Mouse (Mus musculus) heart, postnatal 0 days (tissue): Measurements from ENCODE around the gene Mael. TPM values are rescaled to one million over a fixed set of nuclear protein-coding genes. Genes with fewer than 3 reads are reported as not detected.

Experiments
- ATAC-seq: fragments of 200-750 bp; cut with Nextera tagmentation; 2 replicates; pipeline ENCODE4 v1.8.0; 2017; ENCODE audit warnings: low read depth, moderate number of reproducible peaks, moderate library complexity; ENCODE audit not compliant: insufficient read depth
- DNase-seq: peaks from one replicate; pipeline ENCODE4 v3.0.0-alpha.2; 2016; ENCODE audit warnings: low spot score
- H3K27ac ChIP-seq: fragments of 300-500 bp; sonication (generic); 2 replicates; pipeline ENCODE4 v1.5.1; 2014; ENCODE audit warnings: low read depth, mild to moderate bottlenecking
- H3K27me3 ChIP-seq: fragments of 300-500 bp; sonication (generic); 2 replicates; pipeline ENCODE4 v1.6.1; 2014; ENCODE audit warnings: low read length, mixed read lengths; ENCODE audit not compliant: control insufficient read depth, insufficient read depth
- H3K36me3 ChIP-seq: fragments of 300-500 bp; sonication (generic); replicated peaks from 2 replicates; pipeline ENCODE4 v1.6.1; 2014; ENCODE audit warnings: low read length, mixed read lengths; ENCODE audit not compliant: control insufficient read depth, insufficient read depth
- H3K4me1 ChIP-seq: fragments of 300-500 bp; sonication (generic); 2 replicates; pipeline ENCODE4 v1.6.1; 2014; ENCODE audit warnings: antibody characterized with exemption; ENCODE audit not compliant: control insufficient read depth, insufficient read depth
- H3K4me2 ChIP-seq: fragments of 300-500 bp; sonication (generic); 2 replicates; pipeline ENCODE4 v1.6.1; 2014; ENCODE audit warnings: low read depth, mild to moderate bottlenecking, low read length, moderate library complexity
- H3K4me3 ChIP-seq: fragments of 300-500 bp; sonication (generic); 2 replicates; pipeline ENCODE4 v1.5.1; 2014; ENCODE audit warnings: low read depth, low read length
- H3K9ac ChIP-seq: fragments of 300-500 bp; sonication (generic); replicated peaks from 2 replicates; pipeline ENCODE4 v1.6.1; 2014; ENCODE audit warnings: low read depth, low read length, mixed read lengths
- H3K9me3 ChIP-seq: fragments of 300-500 bp; sonication (generic); replicated peaks from 2 replicates; pipeline ENCODE4 v1.6.1; 2016; ENCODE audit warnings: low read length; ENCODE audit not compliant: control insufficient read depth
- CTCF ChIP-seq: IDR thresholded peaks from 2 replicates; pipeline ENCODE4 v1.5.1; 2016; ENCODE audit warnings: antibody characterized with exemption, control low read depth, low read depth
- EP300 ChIP-seq: IDR thresholded peaks from 2 replicates; pipeline ENCODE4 v1.6.1; 2016; ENCODE audit warnings: antibody characterized with exemption, low read depth
- WGBS: fragments of 180-500 bp; shearing (Covaris S2); extraction: QIAGEN DNeasy Blood & Tissue Kit; methylation state at CpG from one replicate; pipeline ENCODE4 v1.1.7; 2014; 5-methylcytosine and 5-hydroxymethylcytosine counted together
- polyA plus RNA-seq: library from polyadenylated mRNA; unstranded; fragments of >200 nt; fragmentation: Nextera tagmentation; extraction: Ambion mirVana; gene quantifications from 2 replicates; pipeline ENCODE4 v1.2.1, GENCODE M21; 2015
- total RNA-seq: library from RNA; depleted of rRNA; stranded (reverse); fragments of >200 nt; gene quantifications from 2 replicates; pipeline ENCODE4 v1.2.3, GENCODE M21; 2014; ENCODE audit warnings: low replicate concordance

Gene Mael
- total and polyA plus RNA-seq, 2 experiments from 2014 or later = not detected

DNA sequence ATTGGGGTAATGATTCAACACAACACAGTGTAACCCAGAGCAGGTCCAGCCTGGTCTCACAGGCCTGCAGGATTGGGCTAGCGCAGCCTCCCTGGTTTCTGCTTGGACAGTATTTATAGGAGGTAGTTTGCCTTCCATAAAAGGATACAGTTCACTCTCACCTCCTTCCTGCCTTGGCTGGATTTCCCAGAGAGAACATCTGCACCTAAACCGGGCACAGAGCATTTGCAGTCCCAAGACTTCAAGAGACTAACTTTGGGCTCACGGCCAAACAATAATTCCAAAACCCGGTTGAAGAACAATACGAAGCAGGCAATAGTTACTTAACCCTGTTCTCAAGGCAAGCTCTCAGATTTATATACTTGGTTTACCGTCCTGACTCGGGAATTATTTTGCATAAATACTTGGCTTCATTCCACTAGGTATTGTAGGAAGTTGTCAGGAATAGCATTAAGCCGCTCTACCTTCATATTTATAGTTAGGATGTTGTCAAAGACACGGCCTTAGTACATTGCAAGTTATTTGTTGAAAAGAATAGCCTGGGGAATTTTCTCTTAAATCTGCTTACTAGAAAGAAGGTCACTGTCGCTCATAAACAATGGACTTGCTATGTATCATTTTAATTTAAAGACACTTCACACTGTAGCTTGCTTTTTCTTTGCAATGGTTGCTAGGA, 55.5 kb downstream of the Mael start:
- ATAC-seq (no peak), DNase-seq (peak; percentile 30)
- Histone ChIP-seq H3K27ac (no peak overlapping the region), H3K27me3 (no peaks in the 10 kb centered on the region), H3K4me2 (peak overlapping the region; percentile 38; the same call in 1 of the 2 replicates), H3K4me1 (no peaks in the 10 kb centered on the region), H3K9ac (no peak overlapping the region), H3K9me3 (no peaks in the 10 kb centered on the region), H3K4me3 (no peak overlapping the region), H3K36me3 (no peaks in the 10 kb centered on the region)
- WGBS = 30% methylated on average over 10 of the region's 10 CpGs
- TF ChIP-seq CTCF = no peak
- no peak for TF ChIP-seq EP300

DNA sequence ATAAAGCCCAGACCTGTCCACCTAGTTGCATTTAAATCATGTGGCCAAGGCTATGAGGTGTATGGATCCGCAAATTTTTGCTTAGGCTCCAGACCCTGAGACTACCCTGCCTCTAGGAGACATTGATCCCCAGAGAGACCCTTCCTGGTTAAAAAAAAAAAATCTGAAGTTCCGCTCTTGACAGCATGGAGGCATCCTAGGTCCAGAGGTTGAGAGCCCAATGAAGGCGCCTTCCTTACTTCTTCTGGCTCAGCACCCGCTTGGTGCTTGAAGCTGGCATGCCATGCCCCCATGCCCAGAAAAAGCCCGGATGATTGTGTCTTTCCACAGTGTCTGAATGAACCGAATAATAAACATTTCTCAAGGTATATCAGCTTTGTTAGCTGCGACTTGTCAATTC, 57.0 kb downstream of the Mael start:
- no peak overlapping the region for H3K4me3 ChIP-seq
- H3K9me3 ChIP-seq = no peaks in the 10 kb centered on the region
- TF ChIP-seq CTCF (no peak), EP300 (no peak)
- DNase-seq (no peak), ATAC-seq (no peak)
- no peak overlapping the region for H3K4me2 ChIP-seq
- 84% methylated on average over 7 of the region's 7 CpGs for WGBS
- no peaks in the 10 kb centered on the region for H3K36me3 ChIP-seq
- H3K4me1 ChIP-seq = no peaks in the 10 kb centered on the region
- H3K27ac ChIP-seq = no peak overlapping the region
- no peaks in the 10 kb centered on the region for H3K27me3 ChIP-seq
- H3K9ac ChIP-seq = no peak overlapping the region

DNA sequence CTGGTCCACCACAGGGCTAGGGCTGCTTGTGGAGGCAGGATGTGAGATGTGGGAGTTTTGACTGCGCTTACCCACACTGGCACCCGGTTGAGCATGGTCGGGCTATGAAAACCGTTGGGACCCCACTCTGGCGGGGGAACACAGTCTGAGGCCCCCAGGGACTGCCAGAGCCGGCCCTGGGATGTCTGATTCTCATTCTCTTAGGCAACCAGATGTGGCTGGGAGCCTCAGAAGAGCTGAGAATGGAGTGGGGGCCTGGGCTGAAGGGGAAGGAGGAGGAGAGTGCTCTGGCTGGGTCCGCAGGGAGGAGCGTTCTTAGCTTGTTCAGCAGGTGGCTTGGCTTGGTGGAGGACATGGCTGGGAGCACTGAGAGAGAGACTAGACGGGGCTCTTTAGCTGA, 64.9 kb downstream of the Mael start:
- WGBS = 68% methylated on average over 9 of the region's 9 CpGs
- H3K4me2 ChIP-seq = no peak overlapping the region
- no peak overlapping the region for H3K9ac ChIP-seq
- TF ChIP-seq CTCF = no peak
- TF ChIP-seq EP300 = no peak
- no peaks in the 10 kb centered on the region for H3K9me3 ChIP-seq
- H3K27me3 ChIP-seq = no peaks in the 10 kb centered on the region
- no peak overlapping the region for H3K4me3 ChIP-seq
- no peak for DNase-seq
- no peaks in the 10 kb centered on the region for H3K4me1 ChIP-seq
- no peak for ATAC-seq
- H3K36me3 ChIP-seq = no peaks in the 10 kb centered on the region
- no peak overlapping the region for H3K27ac ChIP-seq

DNA sequence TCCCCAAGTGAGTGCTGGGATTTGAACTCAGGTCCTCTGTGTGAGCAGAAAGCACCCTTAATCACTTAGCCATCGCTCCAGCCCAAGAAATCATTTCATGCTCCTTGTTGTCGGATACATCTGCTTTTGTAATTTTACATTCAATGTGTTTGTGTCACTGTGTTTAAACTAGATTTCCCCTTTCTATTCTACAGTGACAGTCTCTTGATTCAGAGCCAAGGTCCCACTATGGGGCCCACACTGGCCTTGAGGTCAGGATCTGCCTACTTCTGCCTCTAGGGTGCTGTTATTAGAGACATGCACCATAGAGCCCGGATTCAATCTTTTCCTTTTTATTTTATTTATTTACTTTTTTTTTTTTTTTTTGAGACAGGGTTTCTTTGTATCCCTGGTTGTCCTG, 65.6 kb downstream of the Mael start:
- no peak overlapping the region for H3K27ac ChIP-seq
- no peaks in the 10 kb centered on the region for H3K9me3 ChIP-seq
- no peak overlapping the region for H3K4me2 ChIP-seq
- no peaks in the 10 kb centered on the region for H3K36me3 ChIP-seq
- no peak overlapping the region for H3K4me3 ChIP-seq
- TF ChIP-seq CTCF (no peak), EP300 (no peak)
- whole genome bisulfite sequencing = 76% methylated on average over 3 of the region's 3 CpGs
- no peak overlapping the region for H3K9ac ChIP-seq
- no peaks in the 10 kb centered on the region for H3K4me1 ChIP-seq
- DNase-seq = no peak
- ATAC-seq = no peak
- no peaks in the 10 kb centered on the region for H3K27me3 ChIP-seq

DNA sequence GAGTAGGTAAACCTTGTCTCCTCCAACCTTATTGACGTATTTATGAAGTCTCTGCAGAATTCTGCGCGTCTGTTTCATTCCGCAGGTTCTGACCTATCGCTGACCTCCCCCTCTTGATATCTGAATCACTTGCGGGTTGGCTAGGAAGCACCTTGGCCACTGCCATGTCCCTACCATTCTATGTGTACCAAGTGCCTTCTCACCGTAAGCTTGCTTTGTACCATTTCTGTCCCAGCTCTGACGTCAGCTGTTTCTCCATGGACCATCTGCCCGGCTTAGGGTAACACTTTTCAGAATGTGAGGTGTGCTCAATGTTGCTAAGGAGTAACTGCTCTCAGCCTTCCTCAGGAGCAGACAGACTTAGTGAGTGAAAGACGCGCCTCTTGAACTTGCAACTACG, 67.7 kb downstream of the Mael start:
- WGBS = 87% methylated on average over 12 of the region's 12 CpGs
- no peak overlapping the region for H3K4me3 ChIP-seq

DNA sequence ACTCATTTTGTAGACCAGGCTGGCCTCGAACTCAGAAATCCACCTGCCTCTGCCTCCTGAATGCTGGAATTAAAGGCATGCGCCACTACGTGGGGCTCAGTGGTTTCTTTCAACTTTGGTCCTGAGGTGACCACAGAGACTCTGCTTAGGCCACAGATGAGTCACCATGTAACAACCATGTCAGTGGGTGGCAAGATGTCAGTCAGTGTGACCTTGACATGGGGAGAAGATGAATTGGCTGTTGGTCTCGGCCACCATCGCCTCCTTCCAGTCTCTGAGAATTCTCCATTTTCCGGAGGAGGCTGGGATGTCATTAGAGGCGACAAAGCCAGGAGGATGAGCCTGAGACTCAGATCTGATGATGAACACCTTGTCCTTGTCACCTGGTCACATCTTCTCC, 68.8 kb downstream of the Mael start:
- no peak overlapping the region for H3K27ac ChIP-seq
- H3K4me1 ChIP-seq = no peaks in the 10 kb centered on the region
- H3K9ac ChIP-seq = no peak overlapping the region
- no peak overlapping the region for H3K4me3 ChIP-seq
- ATAC-seq = no peak
- WGBS = 80% methylated on average over 7 of the region's 7 CpGs
- no peak for TF ChIP-seq EP300
- TF ChIP-seq CTCF = no peak
- no peak for DNase-seq
- no peaks in the 10 kb centered on the region for H3K27me3 ChIP-seq
- H3K9me3 ChIP-seq = no peaks in the 10 kb centered on the region
- H3K4me2 ChIP-seq = no peak overlapping the region
- no peaks in the 10 kb centered on the region for H3K36me3 ChIP-seq

More for the DNA sequence above, 67.7 kb downstream of the Mael start:
- Histone ChIP-seq H3K4me2 (no peak overlapping the region), H3K27ac (no peak overlapping the region), H3K9ac (no peak overlapping the region), H3K27me3 (no peaks in the 10 kb centered on the region), H3K36me3 (no peaks in the 10 kb centered on the region), H3K9me3 (no peaks in the 10 kb centered on the region), H3K4me1 (no peaks in the 10 kb centered on the region)
- DNase-seq (no peak), ATAC-seq (no peak)
- no peak for TF ChIP-seq EP300
- TF ChIP-seq CTCF = no peak
